Mouse (Mus musculus) embryonic facial prominence, embryonic 10.5 days (tissue): ENCODE data around the gene Olfr494. TPM values are rescaled to one million over a fixed set of nuclear protein-coding genes. Genes with fewer than 3 reads are reported as not detected.

Experiments used
- DNase-seq: peaks from one replicate; pipeline ENCODE4 v3.0.0-alpha.2; 2017; ENCODE audit warnings: low spot score
- H3K27ac ChIP-seq: fragments of 300-500 bp; sonication (generic); replicated peaks from 2 replicates; pipeline ENCODE4 v1.5.1; 2016; ENCODE audit warnings: mild to moderate bottlenecking
- H3K27me3 ChIP-seq: fragments of 300-500 bp; sonication (generic); replicated peaks from 2 replicates; pipeline ENCODE4 v1.6.1; 2016; ENCODE audit warnings: low read depth, mild to moderate bottlenecking; ENCODE audit not compliant: poor library complexity, severe bottlenecking
- H3K36me3 ChIP-seq: fragments of 300-500 bp; sonication (generic); replicated peaks from 2 replicates; pipeline ENCODE4 v1.6.1; 2016; ENCODE audit warnings: mild to moderate bottlenecking, moderate library complexity
- H3K4me1 ChIP-seq: fragments of 300-500 bp; sonication (generic); 2 replicates; pipeline ENCODE4 v1.6.1; 2016
- H3K4me3 ChIP-seq: fragments of 300-500 bp; sonication (generic); 2 replicates; pipeline ENCODE4 v1.5.1; 2016; ENCODE audit warnings: mild to moderate bottlenecking, moderate library complexity
- H3K9me3 ChIP-seq: fragments of 300-500 bp; sonication (generic); 2 replicates; pipeline ENCODE4 v1.6.1; 2016; ENCODE audit warnings: mild to moderate bottlenecking
- WGBS: fragments of 180-500 bp; shearing (Covaris S2); methylation state at CpG from one replicate; pipeline ENCODE4 v1.1.7; 2016; 5-methylcytosine and 5-hydroxymethylcytosine counted together
- polyA plus RNA-seq: library from polyadenylated mRNA; unstranded; fragments of >200 nt; fragmentation: Nextera tagmentation; extraction: Ambion mirVana; gene quantifications from 2 replicates; pipeline ENCODE4 v1.2.1, GENCODE M21; 2016

Gene Olfr494
- not detected in 2 replicates for polyA plus RNA-seq

- Histone ChIP-seq H3K4me1 (no peaks in the 10 kb centered on the region), H3K36me3 (no peaks in the 10 kb centered on the region), H3K27ac (no peak within 1 kb of the TSS), H3K9me3 (no peaks in the 10 kb centered on the region), H3K4me3 (no peak within 1 kb of the TSS), H3K27me3 (no peaks in the 10 kb centered on the region)
- 85% methylated on average over 3 of the region's 3 CpGs for WGBS
- no peak for DNase-seq
Measured at GRCm38 (mm10) chr7:108365035-108365434, at the start of gene Olfr494. TSS of gene Olfr494 (plus strand) at chr7:108365335.

GRCm38 (mm10) chr7:108323574-108323973 lies 41.6 kb upstream of the Olfr494 start, which contains the start of gene Olfr492:
TSS of gene Olfr492 (minus strand) at chr7:108323674.
- Histone ChIP-seq H3K4me1 (no peaks in the 10 kb centered on the region), H3K4me3 (no peak within 1 kb of the TSS), H3K27ac (no peak within 1 kb of the TSS), H3K9me3 (no peaks in the 10 kb centered on the region), H3K36me3 (no peaks in the 10 kb centered on the region), H3K27me3 (no peaks in the 10 kb centered on the region)
- 86% methylated on average over 2 of the region's 2 CpGs for WGBS
- no peak for DNase-seq

- no peaks in the 10 kb centered on the region for H3K27me3 ChIP-seq
- H3K36me3 ChIP-seq, result no peaks in the 10 kb centered on the region
- 73% methylated on average over 1 of the region's 1 CpGs for WGBS
- H3K27ac ChIP-seq, result no peak within 1 kb of the TSS
- no peaks in the 10 kb centered on the region for H3K9me3 ChIP-seq
- DNase-seq, result no peak
- H3K4me3 ChIP-seq, result no peak within 1 kb of the TSS
- no peaks in the 10 kb centered on the region for H3K4me1 ChIP-seq
Measured at GRCm38 (mm10) chr7:108346879-108347278, 18.3 kb upstream of the Olfr494 start, which contains the start of gene Olfr493. TSS of gene Olfr493 (minus strand) at chr7:108346979.

DNA sequence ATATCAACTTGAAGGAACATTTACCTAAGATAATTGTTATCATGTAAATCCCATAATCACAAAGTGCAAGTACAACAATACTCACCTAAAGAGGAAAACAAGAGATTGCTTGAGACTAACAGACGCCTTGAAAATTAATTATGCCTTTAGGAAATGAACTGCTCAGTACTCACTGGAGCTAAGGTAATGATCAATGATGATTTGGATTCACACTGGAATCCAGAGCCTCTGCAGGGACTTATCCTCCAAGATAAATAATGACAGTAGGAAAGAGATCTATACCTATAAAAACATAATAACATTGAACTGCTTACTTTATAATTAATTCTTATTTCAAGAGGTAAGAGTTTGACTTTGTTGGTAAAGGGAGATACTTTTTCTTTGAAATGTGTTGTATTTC lies 27.7 kb downstream of the Olfr494 start, which contains the start of gene Olfr495:
Gene Olfr495 (plus strand): TSS at position 301 of the 400 bp plus-strand sequence.
- no peaks in the 10 kb centered on the region for H3K4me1 ChIP-seq
- H3K36me3 ChIP-seq, result no peaks in the 10 kb centered on the region
- H3K27me3 ChIP-seq, result no peaks in the 10 kb centered on the region
- H3K4me3 ChIP-seq, result no peak within 1 kb of the TSS
- no peaks in the 10 kb centered on the region for H3K9me3 ChIP-seq
- DNase-seq, result no peak
- H3K27ac ChIP-seq, result no peak within 1 kb of the TSS
- 77% methylated on average over 1 of the region's 1 CpGs for WGBS

Other genes with a start within 250 kb of the Olfr494 start
- not detected in 2 replicates for gene Olfr484, start 237.9 kb upstream of the Olfr494 start, polyA plus RNA-seq
- gene Olfr485, start 205.5 kb upstream of the Olfr494 start, polyA plus RNA-seq, result not detected in 2 replicates
- not detected in 2 replicates for gene Olfr486, start 192.6 kb upstream of the Olfr494 start, polyA plus RNA-seq
- gene Olfr487, start 150.7 kb upstream of the Olfr494 start, polyA plus RNA-seq, result not detected in 2 replicates
- gene Olfr488, start 107.0 kb upstream of the Olfr494 start, polyA plus RNA-seq, result not detected in 2 replicates
- not detected in 2 replicates for gene Olfr490, start 76.4 kb upstream of the Olfr494 start, polyA plus RNA-seq
- gene Olfr491, start 51.9 kb upstream of the Olfr494 start, polyA plus RNA-seq, result not detected in 2 replicates
- gene Olfr492, start 41.7 kb upstream of the Olfr494 start, polyA plus RNA-seq, result not detected in 2 replicates
- gene Olfr493, start 18.4 kb upstream of the Olfr494 start, polyA plus RNA-seq, result not detected in 2 replicates
- not detected in 2 replicates for gene Olfr495, start 27.8 kb downstream of the Olfr494 start, polyA plus RNA-seq
- not detected in 2 replicates for gene Olfr497, start 55.1 kb downstream of the Olfr494 start, polyA plus RNA-seq
- gene Olfr498, start 100.0 kb downstream of the Olfr494 start, polyA plus RNA-seq, result not detected in 2 replicates
- gene Olfr502, start 159.7 kb downstream of the Olfr494 start, polyA plus RNA-seq, result not detected in 2 replicates
- not detected in 2 replicates for gene Olfr503, start 179.2 kb downstream of the Olfr494 start, polyA plus RNA-seq
- not detected in 2 replicates for gene Olfr504, start 200.5 kb downstream of the Olfr494 start, polyA plus RNA-seq
- gene Olfr506, start 245.5 kb downstream of the Olfr494 start, polyA plus RNA-seq, result not detected in 2 replicates